Mouse (Mus musculus) CH12.LX (cell line): ENCODE measurements at regions not wholly inside any gene's neighbourhood (a gene's known extent, or its start where the extent isn't known, plus 50 kb on each side); places are given as distances from the start of the nearest gene placed in this dataset.

Experiments used
- DNase-seq: peaks from one replicate; pipeline ENCODE4 v3.0.0-alpha.2; 2013; ENCODE audit errors: extremely low read depth
- H3K27ac ChIP-seq: 2 replicates; pipeline ENCODE4 v1.5.1; 2012; ENCODE audit warnings: low read depth, mild to moderate bottlenecking, control low read depth, moderate library complexity; ENCODE audit not compliant: insufficient read depth
- H3K27me3 ChIP-seq: replicated peaks from 2 replicates; pipeline ENCODE3; 2012; ENCODE audit warnings: inconsistent platforms
- H3K36me3 ChIP-seq, 2 experiments: replicated peaks in 1 of 2; 2 replicates each; pipeline versions ENCODE3 to v1.6.1; 2012; ENCODE audit warnings: inconsistent platforms in 1 of 2, low read length in 1 of 2, mild to moderate bottlenecking in 1 of 2, mixed read lengths in 1 of 2, moderate library complexity in 1 of 2; ENCODE audit not compliant: control insufficient read depth in 1 of 2, insufficient read depth in 1 of 2
- H3K4me1 ChIP-seq, 2 experiments: 2 replicates each; pipeline ENCODE4 v1.6.1; 2012; ENCODE audit warnings: inconsistent platforms in 1 of 2, moderate library complexity in 1 of 2; ENCODE audit not compliant: insufficient read depth in 2 of 2, control insufficient read depth in 1 of 2
- H3K4me2 ChIP-seq: 2 replicates; pipeline ENCODE4 v1.6.1; 2012; ENCODE audit warnings: low read depth, mild to moderate bottlenecking, control low read depth; ENCODE audit not compliant: poor library complexity, insufficient read depth, severe bottlenecking
- H3K4me3 ChIP-seq, 3 experiments: fragments of 150-350 bp in 1 of 3; sonication (generic) in 1 of 3; replicated peaks in 1 of 3; 2 replicates each; pipeline versions ENCODE3 to v1.5.1; 2011 to 2012; ENCODE audit warnings: low read depth in 2 of 3, low read length in 2 of 3, mild to moderate bottlenecking in 2 of 3, moderate library complexity in 2 of 3, control low read depth in 1 of 3, improper control_type of control experiment in 1 of 3, inconsistent platforms in 1 of 3, mixed read lengths in 1 of 3; ENCODE audit not compliant: poor library complexity in 1 of 3
- H3K79me2 ChIP-seq: replicated peaks from 2 replicates; pipeline ENCODE4 v1.6.1; 2012; ENCODE audit warnings: mild to moderate bottlenecking, moderate library complexity; ENCODE audit not compliant: control insufficient read depth, poor library complexity, insufficient read depth, severe bottlenecking; ENCODE audit errors: extremely low read depth
- H3K9ac ChIP-seq: 2 replicates; pipeline ENCODE4 v1.6.1; 2012; ENCODE audit warnings: low read depth, mild to moderate bottlenecking, control low read depth, moderate library complexity; ENCODE audit not compliant: insufficient read depth
- H3K9me3 ChIP-seq: replicated peaks from 2 replicates; pipeline ENCODE3; 2012; ENCODE audit warnings: low read length, inconsistent platforms, mixed read lengths
- SIN3A ChIP-seq: IDR thresholded peaks from 2 replicates; pipeline ENCODE4 v1.6.1; 2012; ENCODE audit warnings: low read length, improper control_type of control experiment, inconsistent platforms
- dilution Hi-C: fragments of 300-500 bp; cut with MboI; formaldehyde crosslinking; loops from 2 replicates; pipeline ENCODE4 v1.14.3; 2020; ENCODE audit warnings: low sequenced_read_pairs; ENCODE audit not compliant: extremely low pct_unique_long_range_greater_than_20kb, extremely low pct_ligation_motif_present
- in situ Hi-C: fragments of 300-500 bp; cut with MboI; formaldehyde crosslinking; loops from 3 replicates; pipeline ENCODE4 v1.14.3; 2019; ENCODE audit warnings: low sequenced_read_pairs, low pct_ligation_motif_present, low pct_unique_long_range_greater_than_20kb, mixed read lengths

- Histone ChIP-seq H3K36me3 (no peaks in the 10 kb centered on the region), H3K9me3 (no peaks in the 10 kb centered on the region), H3K9ac (no peak overlapping the region), H3K4me2 (no peak overlapping the region), H3K79me2 (no peaks in the 10 kb centered on the region), H3K27me3 (no peaks in the 10 kb centered on the region), H3K27ac (no peak overlapping the region), H3K4me1 (no peaks in the 10 kb centered on the region), H3K4me3 (no peak overlapping the region)
- in situ Hi-C loops (no loop called here), dilution Hi-C loops (no loop called here)
- DNase-seq = no peak
- no peak for TF ChIP-seq SIN3A
These were observed 55.5 kb upstream of the Manea start for GRCm38 (mm10) chr4:26402213-26402612.
